In genomic region chr19:48206861-48207730, GRCm38 (mm10) we compare ENCODE assay signal across 8 mouse cellular contexts. TPM values are rescaled to one million over a fixed set of nuclear protein-coding genes. Genes with fewer than 3 reads are reported as not detected.
DNase-seq lines count a peak whose midpoint lies in the region; ATAC-seq and TF ChIP-seq lines count a peak whose summit lies in the region.

No protein-coding gene starts in this region.

- no peak for ATAC-seq in heart, embryonic 14.5 days (ENCODE audit: insufficient number of reproducible peaks, insufficient read depth, low FRiP score, low read depth)
- ATAC-seq in forebrain, postnatal 0 days: no peak
- no peak for ATAC-seq in midbrain, embryonic 13.5 days

- WGBS in heart, embryonic 14.5 days: 3% methylated on average over 21 of the region's 21 CpGs
- 3% methylated on average over 21 of the region's 21 CpGs for WGBS in heart, adult 2 months
- under 1% methylated on average over 21 of the region's 21 CpGs for WGBS in forebrain, postnatal 0 days
- 2% methylated on average over 21 of the region's 21 CpGs for WGBS in midbrain, embryonic 13.5 days

- H3K79me2 ChIP-seq in heart, adult 2 months (replicated peaks; ENCODE audit: control insufficient read depth, insufficient read depth, low read length): no peaks in the 10 kb centered on the region

- TF ChIP-seq POLR2A in heart, adult 2 months (IDR thresholded peaks at IDR 0.05; ENCODE audit: insufficient read depth, low read depth, low read length): no peak
- TF ChIP-seq POLR2A in brain, embryonic 14.5 days (IDR thresholded peaks at IDR 0.05; ENCODE audit: borderline replicate concordance, extremely low read depth, insufficient read depth, insufficient read length, poor library complexity, severe bottlenecking): no peak

- no peak overlapping the region for H3K27ac ChIP-seq in heart, embryonic 14.5 days (replicated peaks in 1 of 2; ENCODE audit: control insufficient read depth in 1 of 2, insufficient read depth in 1 of 2, low read depth in 2 of 2, low read length in 2 of 2)
- no peak overlapping the region for H3K27ac ChIP-seq in heart, adult 2 months
- peak overlapping the region; percentile 5; the same call in 1 of the 2 replicates for H3K27ac ChIP-seq in forebrain, postnatal 0 days (ENCODE audit: low read depth, low read length)
- peak overlapping the region; percentile 81; the same call in 1 of the 2 replicates for H3K27ac ChIP-seq in midbrain, embryonic 13.5 days

- DNase-seq in heart, adult 2 months: no peak
- peak; percentile 35 for DNase-seq in brain, embryonic 14.5 days (ENCODE audit: low read depth)
- no peak for DNase-seq in forebrain, postnatal 0 days
- DNase-seq in thymus, postnatal 0 days (ENCODE audit: low spot score): no peak
- no peak for DNase-seq in layer of hippocampus, postnatal 25 days (ENCODE audit: extremely low spot score in 1 of 2, low spot score in 1 of 2)
- no peak for DNase-seq in lung, adult 18-20 months

- peak overlapping the region in 1 of 2 experiments; percentile 51; a peak in 2 of 4 replicates for H3K4me3 ChIP-seq in heart, embryonic 14.5 days (ENCODE audit: control insufficient read depth in 1 of 2, insufficient read depth in 1 of 2, low read depth in 1 of 2, low read length in 2 of 2)
- H3K4me3 ChIP-seq in heart, adult 2 months: no peak overlapping the region
- peak overlapping the region; percentile 45 for H3K4me3 ChIP-seq in forebrain, postnatal 0 days (ENCODE audit: low read depth, low read length)
- H3K4me3 ChIP-seq in midbrain, embryonic 13.5 days (replicated peaks): peak overlapping the region; percentile 60

- H3K4me1 ChIP-seq in heart, embryonic 14.5 days (ENCODE audit: control insufficient read depth in 2 of 2, insufficient read depth in 2 of 2, low read length in 2 of 2): peaks cover 0 to 17% of the 10 kb centered on the region in 2 experiments; a peak in 1 of 4 replicates
- H3K4me1 ChIP-seq in heart, adult 2 months (ENCODE audit: control insufficient read depth, insufficient read depth, low read length): no peaks in the 10 kb centered on the region
- no peaks in the 10 kb centered on the region; the same call in 1 of the 2 replicates for H3K4me1 ChIP-seq in forebrain, postnatal 0 days (ENCODE audit: insufficient read depth)
- peaks cover 53% of the 10 kb centered on the region for H3K4me1 ChIP-seq in midbrain, embryonic 13.5 days (replicated peaks)

- peaks cover 64% of the 10 kb centered on the region for H3K27me3 ChIP-seq in heart, embryonic 14.5 days (ENCODE audit: control insufficient read depth, insufficient read depth, low read length)
- H3K27me3 ChIP-seq in heart, adult 2 months (ENCODE audit: control insufficient read depth, insufficient read depth, low read length): peaks cover 21% of the 10 kb centered on the region
- H3K27me3 ChIP-seq in forebrain, postnatal 0 days (ENCODE audit: insufficient read depth, low read length): peaks cover 9% of the 10 kb centered on the region; the same call in 1 of the 2 replicates
- peaks cover 33% of the 10 kb centered on the region for H3K27me3 ChIP-seq in midbrain, embryonic 13.5 days

- TF ChIP-seq EP300 in heart, adult 2 months (IDR thresholded peaks at IDR 0.05; ENCODE audit: insufficient read depth, low read depth, low read length): no peak

- no peak overlapping the region for H3K9ac ChIP-seq in heart, embryonic 14.5 days (ENCODE audit: low read length)
- no peak overlapping the region for H3K9ac ChIP-seq in heart, adult 2 months (ENCODE audit: low read depth, low read length)
- peak overlapping the region; percentile 67 for H3K9ac ChIP-seq in forebrain, postnatal 0 days
- peak overlapping the region; percentile 77 for H3K9ac ChIP-seq in midbrain, embryonic 13.5 days (replicated peaks)

- H3K4me2 ChIP-seq in heart, embryonic 14.5 days (ENCODE audit: low read length): peak overlapping the region; percentile 94
- H3K4me2 ChIP-seq in forebrain, postnatal 0 days (ENCODE audit: low read depth): peak overlapping the region; percentile 81
- H3K4me2 ChIP-seq in midbrain, embryonic 13.5 days (replicated peaks): peak overlapping the region; percentile 92

- TF ChIP-seq CTCF in heart, adult 2 months (IDR thresholded peaks at IDR 0.05): no peak
- no peak for TF ChIP-seq CTCF in brain, embryonic 14.5 days (IDR thresholded peaks at IDR 0.05; ENCODE audit: borderline replicate concordance, extremely low read depth, insufficient read depth, insufficient read length)
- TF ChIP-seq CTCF in forebrain, postnatal 0 days (IDR thresholded peaks at IDR 0.05; ENCODE audit: low read depth): no peak

- intact Hi-C loops in heart, adult 2 months (cut with DNase I): no loop called here

- peaks cover 3% of the 10 kb centered on the region; the same call in 1 of the 2 replicates for H3K9me3 ChIP-seq in heart, embryonic 14.5 days (ENCODE audit: control insufficient read depth, low read length)
- H3K9me3 ChIP-seq in forebrain, postnatal 0 days (ENCODE audit: low read length): no peaks in the 10 kb centered on the region; the same call in 1 of the 2 replicates
- peaks cover 5% of the 10 kb centered on the region; the same call in 1 of the 2 replicates for H3K9me3 ChIP-seq in midbrain, embryonic 13.5 days

- no peaks in the 10 kb centered on the region for H3K36me3 ChIP-seq in heart, embryonic 14.5 days (ENCODE audit: control insufficient read depth, insufficient read depth, low read length)
- no peaks in the 10 kb centered on the region for H3K36me3 ChIP-seq in heart, adult 2 months (ENCODE audit: control insufficient read depth, insufficient read depth, low read length)
- no peaks in the 10 kb centered on the region for H3K36me3 ChIP-seq in forebrain, postnatal 0 days (ENCODE audit: insufficient read depth)
- peaks cover 3% of the 10 kb centered on the region; the same call in 1 of the 2 replicates for H3K36me3 ChIP-seq in midbrain, embryonic 13.5 days

RNA-seq across cellular contexts. Expression of gene Sorcs3, which starts 1.3 kb away (rescaled TPM):
- 0.18 and 0.39 TPM in 2 replicates for polyA plus RNA-seq in heart, embryonic 14.5 days (2014; fragmentation: Nextera tagmentation; extraction: Ambion mirVana)
- not detected for total RNA-seq in heart, adult 2 months (2021)
- polyA plus RNA-seq in heart, adult 2 months (2012; rRNA removed): 0.09 TPM in 1 of 2 replicates, not detected in the other
- polyA plus RNA-seq in brain, embryonic 14.5 days (2012; rRNA removed): 9.9 and 14.6 TPM in 2 replicates
- 12.6 and 20.8 TPM in 2 replicates for total RNA-seq in forebrain, postnatal 0 days (2014; rRNA removed)
- 6.3 and 10.9 TPM in 2 replicates for polyA plus RNA-seq in forebrain, postnatal 0 days (2015; fragmentation: Nextera tagmentation; extraction: Ambion mirVana)
- polyA plus RNA-seq in midbrain, embryonic 13.5 days (2015; fragmentation: Nextera tagmentation; extraction: Ambion mirVana): 11.5 and 11.8 TPM in 2 replicates
- polyA plus RNA-seq in thymus, postnatal 0 days (2015; fragmentation: Nextera tagmentation; extraction: Ambion mirVana): 0.13 and 0.18 TPM in 2 replicates
- total RNA-seq in layer of hippocampus, postnatal 25 days (2021): 10 to 100 TPM; 32.5 to 35.2 TPM

Comparison
In these comparisons a context has a peak if more than half of its experiments do, and no peak if none do; other contexts are left out.
1. H3K27ac ChIP-seq: peak in forebrain, postnatal 0 days (single experiment) and midbrain, embryonic 13.5 days (single experiment); none in heart, embryonic 14.5 days (0 of 2) and heart, adult 2 months (single experiment).
2. H3K9ac ChIP-seq: peak in forebrain, postnatal 0 days (single experiment) and midbrain, embryonic 13.5 days (single experiment); none in heart, embryonic 14.5 days (single experiment) and heart, adult 2 months (single experiment).
3. Peak in every context shown above with its lines, with median percentiles within 50 percentile points of each other: H3K4me2 ChIP-seq.